ENCODE assay signal across 14 mouse cellular contexts in genomic region chr3:86759834-86760233, GRCm38 (mm10).
DNase-seq lines count a peak whose midpoint lies in the region; ATAC-seq lines count a peak whose summit lies in the region.
"Had no signal": no experiment of that assay in that cellular context is flagged by ENCODE, and none has a peak within 500 bp of the region (broad histone marks: within the 10 kb centered on the region; RNA-seq: fewer than 3 reads in every experiment).

No protein-coding gene starts in this region.

- H3K9ac ChIP-seq in hindbrain, embryonic 13.5 days: peak overlapping the region; percentile 63
- H3K9ac ChIP-seq in limb, embryonic 13.5 days: peak overlapping the region; percentile 60; the same call in 1 of the 2 replicates
- no peak overlapping the region for H3K9ac ChIP-seq in neural tube, embryonic 15.5 days (replicated peaks)
- no peak overlapping the region for H3K9ac ChIP-seq in forebrain, embryonic 12.5 days
- H3K9ac ChIP-seq: liver, embryonic 15.5 days had no signal

- no peaks in the 10 kb centered on the region for H3K9me3 ChIP-seq in hindbrain, embryonic 13.5 days
- no peaks in the 10 kb centered on the region for H3K9me3 ChIP-seq in limb, embryonic 13.5 days
- H3K9me3 ChIP-seq in neural tube, embryonic 15.5 days (replicated peaks): no peaks in the 10 kb centered on the region
- no peaks in the 10 kb centered on the region for H3K9me3 ChIP-seq in forebrain, embryonic 12.5 days
- H3K9me3 ChIP-seq: liver, embryonic 15.5 days had no signal

- H3K27me3 ChIP-seq in hindbrain, embryonic 13.5 days: no peaks in the 10 kb centered on the region
- 0 out of 2 replicates have a peak, but pooled peaks cover 3% of the 10 kb centered on the region for H3K27me3 ChIP-seq in limb, embryonic 13.5 days
- no peaks in the 10 kb centered on the region for H3K27me3 ChIP-seq in neural tube, embryonic 15.5 days (replicated peaks)
- H3K27me3 ChIP-seq in forebrain, embryonic 12.5 days: peaks cover 9% of the 10 kb centered on the region
- H3K27me3 ChIP-seq: liver, embryonic 15.5 days had no signal

- 45% methylated on average over 8 of the region's 8 CpGs for WGBS in hindbrain, embryonic 13.5 days
- WGBS in limb, embryonic 13.5 days: 35% methylated on average over 8 of the region's 8 CpGs
- 39% methylated on average over 8 of the region's 8 CpGs for WGBS in neural tube, embryonic 15.5 days
- 55% methylated on average over 8 of the region's 8 CpGs for WGBS in forebrain, embryonic 12.5 days

- H3K4me3 ChIP-seq in hindbrain, embryonic 13.5 days: no peak overlapping the region; the same call in 1 of the 2 replicates
- peak overlapping the region; percentile 14; the same call in 1 of the 2 replicates for H3K4me3 ChIP-seq in limb, embryonic 13.5 days
- H3K4me3 ChIP-seq in neural tube, embryonic 15.5 days (replicated peaks): no peak overlapping the region
- H3K4me3 ChIP-seq in forebrain, embryonic 12.5 days (replicated peaks): no peak overlapping the region
- H3K4me3 ChIP-seq: left cerebral cortex, adult 2 months; liver, embryonic 15.5 days had no signal

- peak overlapping the region; percentile 82 for H3K27ac ChIP-seq in hindbrain, embryonic 13.5 days
- no peak overlapping the region for H3K27ac ChIP-seq in limb, embryonic 13.5 days
- H3K27ac ChIP-seq in neural tube, embryonic 15.5 days (replicated peaks): peak overlapping the region; percentile 60
- no peak overlapping the region for H3K27ac ChIP-seq in forebrain, embryonic 12.5 days
- H3K27ac ChIP-seq: left cerebral cortex, adult 2 months; liver, embryonic 15.5 days had no signal

- no peaks in the 10 kb centered on the region for H3K36me3 ChIP-seq in hindbrain, embryonic 13.5 days
- no peaks in the 10 kb centered on the region for H3K36me3 ChIP-seq in limb, embryonic 13.5 days
- H3K36me3 ChIP-seq in neural tube, embryonic 15.5 days: no peaks in the 10 kb centered on the region
- no peaks in the 10 kb centered on the region for H3K36me3 ChIP-seq in forebrain, embryonic 12.5 days (replicated peaks)
- H3K36me3 ChIP-seq: liver, embryonic 15.5 days had no signal

- H3K4me1 ChIP-seq in hindbrain, embryonic 13.5 days (replicated peaks): peaks cover 20% of the 10 kb centered on the region
- peaks cover 38% of the 10 kb centered on the region for H3K4me1 ChIP-seq in limb, embryonic 13.5 days
- H3K4me1 ChIP-seq in neural tube, embryonic 15.5 days: peaks cover 10% of the 10 kb centered on the region; the same call in 1 of the 2 replicates
- peaks cover 4% of the 10 kb centered on the region; the same call in 1 of the 2 replicates for H3K4me1 ChIP-seq in forebrain, embryonic 12.5 days
- H3K4me1 ChIP-seq: liver, embryonic 15.5 days had no signal

- no peak for ATAC-seq in hindbrain, embryonic 13.5 days (ENCODE audit: low FRiP score)
- ATAC-seq in limb, embryonic 13.5 days (ENCODE audit: low FRiP score, low read depth): no peak
- no peak for ATAC-seq in neural tube, embryonic 15.5 days (ENCODE audit: low FRiP score)
- ATAC-seq in forebrain, embryonic 12.5 days (ENCODE audit: low FRiP score): no peak

- peak; percentile 45 for DNase-seq in embryo, embryonic 11 days
- no peak for DNase-seq in embryo, embryonic 10.5 days (ENCODE audit: low spot score)
- no peak for DNase-seq in gastrocnemius, postnatal 4 days (ENCODE audit: low spot score in 2 of 2)
- DNase-seq in frontal cortex, postnatal 14 days (ENCODE audit: low spot score in 2 of 2): no peak
- DNase-seq: cerebellum, adult 18-20 months; kidney, adult 11 months; kidney, postnatal 4 days; right cerebral cortex, postnatal 25 days had no signal

- H3K4me2 ChIP-seq in hindbrain, embryonic 13.5 days: peak overlapping the region; percentile 36
- peak overlapping the region; percentile 51 for H3K4me2 ChIP-seq in limb, embryonic 13.5 days (replicated peaks)
- H3K4me2 ChIP-seq in neural tube, embryonic 15.5 days: peak overlapping the region; percentile 36
- H3K4me2 ChIP-seq in forebrain, embryonic 12.5 days: no peak overlapping the region
- H3K4me2 ChIP-seq: liver, embryonic 15.5 days had no signal

Comparison
In these comparisons a context has a peak if more than half of its experiments do, and no peak if none do; other contexts are left out.
1. H3K27ac ChIP-seq: peak in hindbrain, embryonic 13.5 days (single experiment) and neural tube, embryonic 15.5 days (single experiment); none in limb, embryonic 13.5 days (single experiment) and forebrain, embryonic 12.5 days (single experiment).
2. H3K9ac ChIP-seq: peak in hindbrain, embryonic 13.5 days (single experiment) and limb, embryonic 13.5 days (single experiment); none in neural tube, embryonic 15.5 days (single experiment) and forebrain, embryonic 12.5 days (single experiment).